Mouse (Mus musculus) heart, adult 9 months (tissue): ENCODE data around the gene Lta.

Source experiments
- DNase-seq, 2 experiments: peaks; one replicate each; pipeline ENCODE4 v3.0.0; 2022; ENCODE audit warnings: low spot score in 2 of 2

Lta gene

GRCm38 (mm10) chr17:35204494-35205379 lies at the start of gene Lta:
Gene Lta, minus strand, starts transcription at chr17:35205351.
- no peak for DNase-seq

- DNase-seq: no peak
These were observed 49.3 kb upstream of the Lta start for GRCm38 (mm10) chr17:35254241-35255098.

GRCm38 (mm10) chr17:35253293-35254093 lies 48.3 kb upstream of the Lta start:
- no peak for DNase-seq

GRCm38 (mm10) chr17:35252619-35253292 lies 47.6 kb upstream of the Lta start:
- no peak for DNase-seq

- no peak for DNase-seq
These were observed 46.8 kb upstream of the Lta start for GRCm38 (mm10) chr17:35251981-35252380.

GRCm38 (mm10) chr17:35251162-35251719 lies 46.1 kb upstream of the Lta start:
- DNase-seq: no peak

GRCm38 (mm10) chr17:35250348-35251120 lies 45.4 kb upstream of the Lta start:
- no peak for DNase-seq

- no peak for DNase-seq
These were observed 44.5 kb upstream of the Lta start for GRCm38 (mm10) chr17:35249451-35250197.

- no peak for DNase-seq
These were observed 43.8 kb upstream of the Lta start for GRCm38 (mm10) chr17:35248986-35249385.

- no peak for DNase-seq
These were observed 42.0 kb upstream of the Lta start for GRCm38 (mm10) chr17:35247144-35247543.

- DNase-seq: no peak
These were observed 40.8 kb upstream of the Lta start for GRCm38 (mm10) chr17:35245731-35246623.

GRCm38 (mm10) chr17:35244999-35245398 lies 39.8 kb upstream of the Lta start:
- no peak for DNase-seq

GRCm38 (mm10) chr17:35243086-35243485 lies 37.9 kb upstream of the Lta start:
- DNase-seq: no peak

- DNase-seq: peak in 1 of 2 experiments; percentile 56
These were observed 37.1 kb upstream of the Lta start for GRCm38 (mm10) chr17:35242015-35242941.

- DNase-seq: peak; percentile 95 to 97
These were observed 36.3 kb upstream of the Lta start, which contains the start of gene Ddx39b for GRCm38 (mm10) chr17:35241305-35242014. Gene Ddx39b, plus strand, starts transcription at chr17:35241746.
